Mouse (Mus musculus) E14TG2a.4 (cell line): ENCODE results near the gene Thegl.

ENCODE experiments used
- CTCF ChIP-seq: conservative IDR thresholded peaks from 2 replicates; pipeline ENCODE4 v1.5.1; 2014; ENCODE audit warnings: low read length
- NANOG ChIP-seq: IDR thresholded peaks from 2 replicates; pipeline ENCODE4 v1.6.1; 2014; ENCODE audit warnings: borderline replicate concordance, low read length, mixed read lengths
- POU5F1 ChIP-seq: IDR thresholded peaks from 2 replicates; pipeline ENCODE4 v1.6.1; 2014; ENCODE audit warnings: low read length, borderline replicate concordance

- TF ChIP-seq CTCF (no peak), NANOG (no peak), POU5F1 (no peak)
Observed at GRCm38 (mm10) chr5:77082735-77083134, 66.9 kb downstream of the Thegl start.
